Mouse (Mus musculus): ENCODE data around the gene Cyb561.

Gene Cyb561

DNA sequence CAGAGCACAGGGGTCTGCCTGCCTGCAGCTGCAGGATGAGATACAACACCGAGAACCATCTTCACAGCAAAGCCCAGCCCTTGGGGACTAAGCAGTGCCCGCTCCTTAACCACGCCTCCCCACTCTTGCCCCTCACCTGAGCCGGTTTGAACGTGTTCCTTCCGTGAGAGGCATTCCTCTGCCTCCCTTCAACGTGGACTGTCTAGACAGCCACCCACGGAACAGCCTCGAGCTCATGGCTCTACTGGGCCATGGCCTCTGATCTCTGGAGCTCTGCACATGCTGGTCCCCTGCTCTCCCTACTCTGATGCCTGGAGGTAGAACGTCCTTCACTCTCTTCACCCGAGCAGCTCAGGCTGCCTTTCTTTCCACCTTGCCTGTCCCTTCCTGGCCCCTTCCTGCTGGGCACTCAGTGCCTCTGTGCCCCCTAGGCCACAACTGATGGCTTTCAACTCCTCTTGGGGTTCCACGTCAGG is at the start of gene Cyb561:
TSS of gene Cyb561 (minus strand) at position 426 of the 476 bp plus-strand sequence.
- no peak for DNase-seq (ENCODE audit: low spot score in 2 of 2)

GRCm38 (mm10) chr11:106001718-106002117 is 48.6 kb upstream of the Cyb561 start:
- DNase-seq (ENCODE audit: low spot score in 2 of 2) = peak; percentile 19 to 53

DNA sequence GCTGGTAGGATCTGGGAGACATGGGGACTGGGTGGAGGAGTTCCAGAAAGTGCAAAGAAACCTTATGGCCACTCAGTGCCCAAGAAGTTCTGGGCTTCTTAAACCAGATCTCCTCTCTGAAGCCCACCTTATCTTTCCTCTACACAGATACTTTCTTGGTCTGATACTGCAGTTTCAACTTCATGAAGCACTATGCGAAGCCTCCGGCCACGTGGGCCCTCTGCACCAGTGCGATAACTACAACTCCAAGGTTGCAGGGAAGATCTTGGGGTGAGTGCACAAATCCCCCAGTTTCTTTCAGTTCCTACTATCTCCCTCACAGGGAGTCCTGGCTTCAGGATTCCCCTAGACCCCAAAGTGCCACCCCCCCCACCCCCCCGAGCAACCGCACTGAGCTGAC is 46.9 kb upstream of the Cyb561 start:
- DNase-seq (ENCODE audit: low spot score in 2 of 2) = no peak

DNA sequence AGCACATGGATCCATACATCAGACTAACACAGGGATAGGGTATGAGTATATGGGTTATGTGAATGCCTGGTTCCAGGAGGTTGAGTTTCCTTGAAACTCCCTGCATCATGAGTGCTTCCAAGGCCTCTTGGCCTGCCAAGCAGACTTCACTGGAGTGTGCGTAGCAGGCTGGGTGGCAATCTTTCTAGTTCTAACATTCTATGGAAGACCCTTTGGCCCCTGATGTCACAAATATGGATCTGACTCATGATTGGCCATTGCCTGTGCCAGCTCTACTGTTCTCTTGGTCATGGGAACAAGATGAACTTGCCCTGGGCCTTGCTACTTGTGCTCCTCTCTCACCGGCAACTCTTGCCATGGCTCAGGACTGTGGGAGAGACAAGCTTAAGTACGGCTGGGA is 41.2 kb upstream of the Cyb561 start, which contains the start of gene Ace3:
TSS of gene Ace3 (plus strand) at position 301 of the 400 bp plus-strand sequence.
- no peak for DNase-seq (ENCODE audit: low spot score in 2 of 2)

GRCm38 (mm10) chr11:105990231-105990630 is 37.1 kb upstream of the Cyb561 start:
- no peak for DNase-seq (ENCODE audit: low spot score in 2 of 2)

DNA sequence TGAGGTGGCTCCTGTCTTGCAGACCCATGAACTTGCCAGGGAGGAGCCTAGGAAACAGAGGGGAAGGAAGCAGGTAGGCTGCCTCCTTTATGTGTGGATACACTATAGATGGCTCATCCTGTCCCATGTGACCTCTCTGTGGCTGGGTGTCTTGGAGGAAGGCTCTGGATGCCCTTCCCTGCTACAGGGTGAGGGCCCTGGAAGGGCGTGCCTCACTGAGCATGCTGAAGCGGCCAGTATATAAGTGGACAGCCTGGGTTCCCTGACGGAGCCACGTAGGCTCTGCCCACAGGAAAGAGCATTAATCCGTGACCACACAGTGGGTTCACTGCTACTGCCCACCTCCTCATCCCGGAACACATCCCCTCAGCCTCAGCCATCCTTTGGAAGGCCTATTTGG is 36.3 kb upstream of the Cyb561 start:
- DNase-seq (ENCODE audit: low spot score in 2 of 2) = no peak

- DNase-seq (ENCODE audit: low spot score in 2 of 2) = no peak
Measured at GRCm38 (mm10) chr11:105987446-105987845, 34.3 kb upstream of the Cyb561 start.

- no peak for DNase-seq (ENCODE audit: low spot score in 2 of 2)
Measured at GRCm38 (mm10) chr11:105984452-105984851, 31.3 kb upstream of the Cyb561 start.

DNA sequence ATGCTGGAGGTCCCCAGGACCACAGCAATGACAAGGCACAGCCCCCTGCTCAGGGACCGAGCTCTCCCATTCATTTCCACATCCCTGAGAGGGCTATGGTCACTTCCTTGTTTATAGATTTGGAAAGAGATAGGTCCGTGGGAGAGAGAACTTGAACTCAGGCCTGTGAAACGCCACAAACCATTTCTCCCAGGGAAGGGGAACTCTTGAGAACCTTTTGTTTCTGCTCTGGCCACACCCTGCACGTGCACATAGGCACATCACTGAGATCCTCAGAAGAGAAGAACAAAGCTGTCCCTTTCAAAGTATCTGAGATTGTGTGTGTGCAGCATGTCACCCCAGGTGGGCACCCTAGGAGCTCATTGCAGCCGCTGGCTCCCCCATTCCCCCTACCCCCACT is 25.5 kb upstream of the Cyb561 start:
- no peak for DNase-seq (ENCODE audit: low spot score in 2 of 2)

DNA sequence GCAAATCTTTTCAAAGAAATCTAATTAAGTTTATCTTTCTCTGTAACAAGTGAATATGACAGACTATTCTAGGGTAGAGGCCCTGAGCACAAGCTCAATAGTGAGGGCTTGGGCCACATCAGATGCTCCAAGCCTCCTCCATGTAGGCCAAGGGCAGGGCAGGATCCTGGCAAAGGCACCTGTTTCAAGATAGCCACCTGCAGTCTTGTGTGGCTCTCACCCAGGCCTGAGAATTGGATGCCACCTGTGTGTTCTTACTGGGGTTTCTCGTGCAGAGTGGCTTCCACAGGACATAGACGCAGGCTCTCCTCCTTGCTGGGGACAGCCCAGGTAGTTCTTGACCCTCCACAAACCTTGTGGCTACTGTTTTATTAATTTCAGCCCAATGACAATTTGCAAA is 25.1 kb upstream of the Cyb561 start:
- no peak for DNase-seq (ENCODE audit: low spot score in 2 of 2)

DNA sequence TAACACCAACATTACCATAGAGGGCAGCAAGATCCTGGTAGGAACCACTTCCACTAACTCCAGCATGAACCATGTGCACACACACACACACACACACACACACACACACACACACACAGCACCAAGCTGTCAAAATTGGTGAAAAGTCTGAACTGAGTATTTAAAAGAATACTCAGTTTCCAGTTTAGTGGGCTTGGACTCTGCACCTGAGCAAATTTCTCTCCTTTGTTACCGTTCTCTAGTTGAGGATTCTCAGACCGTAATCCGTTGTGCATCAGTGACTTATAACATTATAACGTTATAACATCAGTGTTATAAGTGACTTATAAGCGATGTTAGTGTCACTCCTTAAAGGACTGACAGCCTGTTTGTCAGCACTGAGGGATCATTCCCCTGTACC is 22.5 kb upstream of the Cyb561 start:
- DNase-seq (ENCODE audit: low spot score in 2 of 2) = no peak

DNA sequence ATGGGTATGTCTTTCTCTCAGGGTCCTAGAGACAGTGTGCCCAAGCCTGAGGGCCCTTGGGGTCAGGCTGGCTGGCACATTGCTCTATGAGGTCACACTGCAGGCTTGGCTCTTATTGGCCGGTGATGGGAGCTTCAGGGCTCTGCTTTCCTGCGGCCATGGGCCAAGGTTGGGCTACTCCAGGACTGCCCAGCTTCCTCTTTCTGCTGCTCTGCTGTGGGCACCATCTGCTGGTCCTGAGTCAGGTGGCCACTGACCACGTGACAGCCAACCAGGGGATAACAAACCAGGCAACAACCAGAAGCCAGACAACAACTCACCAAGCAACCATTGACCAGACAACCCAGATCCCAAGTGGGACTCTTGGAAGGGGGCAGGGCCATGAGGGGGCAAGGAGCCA is 21.9 kb upstream of the Cyb561 start:
- DNase-seq (ENCODE audit: low spot score in 2 of 2) = no peak

GRCm38 (mm10) chr11:105974593-105974992 is 21.5 kb upstream of the Cyb561 start:
- no peak for DNase-seq (ENCODE audit: low spot score in 2 of 2)

DNA sequence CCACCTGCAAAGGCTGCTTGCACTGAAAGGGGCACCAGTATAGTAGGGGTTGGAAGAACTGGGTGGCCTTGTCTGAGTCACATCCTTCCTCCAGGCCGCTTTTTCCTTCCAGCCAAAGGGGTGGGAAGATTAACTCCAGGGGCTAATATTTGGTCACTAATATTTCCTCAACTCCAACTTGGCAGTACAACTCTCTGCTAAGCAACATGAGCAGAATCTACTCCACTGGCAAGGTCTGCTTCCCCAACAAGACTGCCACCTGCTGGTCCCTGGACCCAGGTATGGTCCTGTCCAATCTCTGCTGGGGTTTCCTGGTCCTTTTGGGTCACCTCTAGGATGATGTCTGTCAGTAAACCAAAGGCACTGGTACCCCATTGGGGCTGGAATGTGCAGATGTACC is 16.4 kb upstream of the Cyb561 start:
- peak; percentile 22 to 40 for DNase-seq (ENCODE audit: low spot score in 2 of 2)

DNA sequence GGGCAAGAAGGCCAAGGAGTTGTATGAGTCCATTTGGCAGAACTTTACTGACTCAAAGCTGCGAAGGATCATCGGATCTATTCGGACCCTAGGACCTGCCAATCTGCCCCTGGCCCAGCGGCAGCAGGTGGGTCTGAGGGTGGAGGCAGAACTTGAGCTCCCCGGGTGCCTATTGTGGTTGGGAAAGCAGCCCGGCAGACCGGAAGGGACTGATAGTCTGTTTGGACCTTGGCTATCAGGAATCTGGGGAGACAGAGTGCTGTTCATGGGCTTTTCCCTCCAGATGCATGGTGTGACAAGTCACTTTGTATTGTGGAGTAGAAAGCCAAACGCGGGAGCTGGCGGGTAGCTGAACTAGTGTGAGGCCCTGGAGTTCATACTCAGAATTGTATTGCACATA is 15.8 kb upstream of the Cyb561 start:
- no peak for DNase-seq (ENCODE audit: low spot score in 2 of 2)

DNA sequence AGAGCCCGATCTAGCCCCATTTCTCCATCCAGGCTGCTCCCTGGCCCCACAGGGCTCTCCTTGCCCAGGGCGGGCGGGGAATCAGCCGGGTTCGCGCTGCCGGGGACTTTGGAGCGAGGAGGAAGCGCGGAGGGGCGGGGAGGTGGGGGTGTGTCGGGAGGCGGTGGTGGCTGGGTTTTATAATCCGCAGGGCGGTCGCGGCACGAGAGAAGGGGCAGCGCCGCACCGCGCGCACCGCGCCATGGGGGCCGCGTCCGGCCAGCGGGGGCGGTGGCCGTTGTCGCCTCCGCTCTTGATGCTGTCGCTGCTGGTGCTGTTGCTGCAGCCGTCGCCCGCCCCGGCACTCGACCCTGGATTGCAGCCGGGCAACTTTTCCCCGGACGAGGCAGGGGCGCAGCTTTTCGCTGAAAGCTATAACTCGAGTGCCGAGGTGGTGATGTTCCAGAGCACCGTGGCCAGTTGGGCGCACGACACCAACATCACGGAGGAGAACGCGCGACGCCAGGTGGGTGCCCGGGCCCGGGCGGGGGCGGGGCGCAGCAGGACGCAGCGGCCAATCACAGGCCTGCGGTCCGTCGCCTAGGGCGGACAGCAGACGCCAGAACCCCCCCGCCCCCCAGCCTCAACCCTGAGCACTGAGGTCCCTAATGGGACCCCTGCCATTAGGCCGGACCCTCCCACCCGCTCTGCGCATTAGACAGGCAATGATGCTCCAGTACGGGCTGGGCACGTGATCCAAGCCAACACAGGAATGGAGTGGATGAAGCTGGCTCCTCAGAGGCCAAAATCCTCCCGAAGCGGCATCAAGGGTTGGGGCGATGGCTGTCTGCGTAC is 14.8 kb upstream of the Cyb561 start, which contains the start of gene Ace:
TSS of gene Ace (plus strand) at position 205 of the 834 bp plus-strand sequence.
- DNase-seq (ENCODE audit: low spot score in 2 of 2) = peak in 1 of 2 experiments; percentile 14

- no peak for DNase-seq (ENCODE audit: low spot score in 2 of 2)
Measured at GRCm38 (mm10) chr11:105966288-105966687, 13.2 kb upstream of the Cyb561 start.

- no peak for DNase-seq (ENCODE audit: low spot score in 2 of 2)
Measured at GRCm38 (mm10) chr11:105964691-105965090, 11.6 kb upstream of the Cyb561 start.

DNA sequence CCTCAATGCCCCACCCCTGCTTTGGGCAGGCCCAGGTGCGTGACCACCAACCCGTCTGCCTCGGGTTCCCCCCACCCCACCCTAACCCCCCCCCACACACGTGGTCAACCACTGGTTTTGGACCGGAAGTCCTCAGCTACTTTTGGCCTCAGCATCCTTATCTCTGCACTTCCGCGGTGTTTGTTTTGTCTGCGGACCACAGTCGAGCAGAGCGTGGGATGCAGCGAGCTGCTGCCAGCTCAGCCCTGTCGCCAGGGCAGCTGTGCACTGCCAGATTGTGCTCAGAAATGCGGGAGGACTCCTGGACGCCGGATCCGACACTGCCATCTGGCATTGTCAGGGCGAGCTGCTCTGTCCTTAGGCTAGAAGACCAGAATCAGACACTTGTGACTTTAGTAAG is 6.2 kb upstream of the Cyb561 start:
- peak; percentile 59 to 60 for DNase-seq (ENCODE audit: low spot score in 2 of 2)

DNA sequence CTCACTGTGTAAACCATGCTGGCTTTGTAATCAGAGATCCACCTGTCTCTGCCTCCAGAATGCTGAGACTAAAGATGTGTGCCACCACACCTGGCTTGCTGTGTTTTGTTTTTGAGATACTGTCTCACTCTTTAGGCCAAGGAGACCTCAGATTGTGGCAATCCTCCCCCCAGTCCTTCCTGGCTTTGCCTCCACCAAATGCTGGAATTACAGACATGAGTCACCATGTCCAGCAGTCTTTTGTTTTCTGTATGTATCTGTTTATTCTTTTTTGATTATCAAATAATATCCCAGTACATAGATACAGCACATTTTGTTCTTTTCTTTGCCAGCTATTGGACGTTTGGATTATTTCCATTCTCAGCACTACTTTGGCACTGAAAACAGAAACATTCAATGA is 5.4 kb upstream of the Cyb561 start:
- no peak for DNase-seq (ENCODE audit: low spot score in 2 of 2)

DNA sequence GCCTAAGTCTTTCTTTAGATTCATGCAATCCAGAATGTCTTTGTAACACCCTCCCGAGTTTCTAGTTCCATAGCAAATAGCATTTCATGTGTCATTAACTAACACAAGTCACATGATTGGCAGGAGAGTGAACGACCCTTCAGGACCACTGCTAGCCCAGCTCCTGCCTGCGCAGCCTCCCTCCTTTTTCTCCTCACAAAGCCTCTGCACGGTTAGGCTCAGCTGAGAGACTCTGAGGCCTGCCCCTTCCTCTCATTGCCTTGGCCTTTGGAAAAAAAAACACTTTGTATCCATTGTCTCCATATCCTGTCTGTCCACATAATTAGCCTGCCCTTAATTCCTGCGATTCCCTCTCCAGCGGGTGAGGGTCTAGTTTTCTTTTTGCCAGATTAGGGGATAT is 4.4 kb upstream of the Cyb561 start:
- no peak for DNase-seq (ENCODE audit: low spot score in 2 of 2)

- no peak for DNase-seq (ENCODE audit: low spot score in 2 of 2)
Measured at GRCm38 (mm10) chr11:105955815-105956430, 2.8 kb upstream of the Cyb561 start.

DNA sequence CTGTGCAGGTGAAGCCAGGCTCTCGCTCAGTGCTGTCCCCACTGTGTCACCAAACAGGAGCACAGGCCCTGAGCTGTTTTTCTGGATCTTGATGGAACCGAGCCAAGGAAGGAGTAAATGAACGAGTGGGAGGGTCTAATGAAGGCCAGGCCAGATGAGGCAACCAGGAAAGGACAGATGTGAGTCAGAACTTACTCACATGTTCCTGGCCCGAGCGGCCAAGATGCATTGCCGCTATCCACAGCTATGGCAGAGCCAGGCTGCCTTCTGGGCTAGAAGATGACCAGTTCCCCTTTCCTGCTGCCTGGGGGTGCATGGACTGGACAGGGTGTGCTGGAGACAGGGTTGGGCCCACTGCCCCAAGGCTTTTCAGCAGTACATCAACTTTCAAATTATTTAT is 266 bp upstream of the Cyb561 start:
- no peak for DNase-seq (ENCODE audit: low spot score in 2 of 2)

Data from right cerebral cortex, adult 2 months (tissue).